Mouse (Mus musculus) forebrain, embryonic 11.5 days (tissue): ENCODE data around the gene Traf1. TPM values are rescaled to one million over a fixed set of nuclear protein-coding genes. Genes with fewer than 3 reads are reported as not detected.

ENCODE experiments used
- ATAC-seq: fragments of 200-750 bp; cut with Nextera tagmentation; replicated peaks from 2 replicates; pipeline ENCODE4 v1.8.0; 2017; ENCODE audit warnings: moderate TSS enrichment; ENCODE audit not compliant: low FRiP score
- DNase-seq: peaks from one replicate; pipeline ENCODE4 v3.0.0-alpha.2; 2017; ENCODE audit warnings: low spot score
- H3K27ac ChIP-seq: fragments of 300-500 bp; sonication (generic); 2 replicates; pipeline ENCODE4 v1.5.1; 2014; ENCODE audit warnings: low read depth, low read length
- H3K27me3 ChIP-seq: fragments of 300-500 bp; sonication (generic); 2 replicates; pipeline ENCODE4 v1.6.1; 2014; ENCODE audit warnings: mild to moderate bottlenecking, low read length, mixed read lengths; ENCODE audit not compliant: control insufficient read depth, insufficient read depth
- H3K36me3 ChIP-seq: fragments of 300-500 bp; sonication (generic); 2 replicates; pipeline ENCODE4 v1.6.1; 2014; ENCODE audit warnings: mild to moderate bottlenecking, low read length, moderate library complexity, mixed read lengths; ENCODE audit not compliant: control insufficient read depth, insufficient read depth
- H3K4me1 ChIP-seq: fragments of 300-500 bp; sonication (generic); replicated peaks from 2 replicates; pipeline ENCODE4 v1.6.1; 2014; ENCODE audit warnings: low read length, mixed read lengths; ENCODE audit not compliant: control insufficient read depth, insufficient read depth
- H3K4me2 ChIP-seq: fragments of 300-500 bp; sonication (generic); 2 replicates; pipeline ENCODE4 v1.6.1; 2014; ENCODE audit warnings: low read depth, mild to moderate bottlenecking, low read length, moderate library complexity, mixed read lengths; ENCODE audit not compliant: severe bottlenecking
- H3K4me3 ChIP-seq: fragments of 300-500 bp; sonication (generic); 2 replicates; pipeline ENCODE4 v1.5.1; 2014; ENCODE audit warnings: low read depth, low read length
- H3K9ac ChIP-seq: fragments of 300-500 bp; sonication (generic); 2 replicates; pipeline ENCODE4 v1.6.1; 2014; ENCODE audit warnings: low read length
- H3K9me3 ChIP-seq: fragments of 300-500 bp; sonication (generic); 2 replicates; pipeline ENCODE4 v1.6.1; 2016; ENCODE audit warnings: low read length, mixed read lengths; ENCODE audit not compliant: control insufficient read depth
- WGBS: fragments of 180-500 bp; shearing (Covaris S2); extraction: QIAGEN DNeasy Blood & Tissue Kit; methylation state at CpG from one replicate; pipeline ENCODE4 v1.1.7; 2014; 5-methylcytosine and 5-hydroxymethylcytosine counted together
- polyA plus RNA-seq: library from polyadenylated mRNA; unstranded; fragments of >200 nt; fragmentation: Nextera tagmentation; extraction: Ambion mirVana; gene quantifications from 2 replicates; pipeline ENCODE4 v1.2.1, GENCODE M21; 2014

Gene Traf1
- polyA plus RNA-seq, 1 experiment from 2014 or later, result 0.33 TPM

DNA sequence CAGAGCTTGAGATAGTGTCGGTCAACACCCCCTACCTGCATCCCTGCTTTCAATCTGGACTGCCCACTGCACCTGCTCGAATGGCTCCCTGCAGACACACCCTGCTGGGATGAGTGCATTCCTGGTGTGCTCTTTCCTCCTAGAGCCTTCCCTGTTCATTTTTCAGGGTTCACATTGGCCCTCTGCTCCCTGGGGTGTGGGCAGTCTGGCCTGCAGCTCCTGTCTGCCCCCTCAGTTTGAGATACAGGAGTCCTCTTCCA is 46.8 kb downstream of the Traf1 start:
- no peak for ATAC-seq

DNA sequence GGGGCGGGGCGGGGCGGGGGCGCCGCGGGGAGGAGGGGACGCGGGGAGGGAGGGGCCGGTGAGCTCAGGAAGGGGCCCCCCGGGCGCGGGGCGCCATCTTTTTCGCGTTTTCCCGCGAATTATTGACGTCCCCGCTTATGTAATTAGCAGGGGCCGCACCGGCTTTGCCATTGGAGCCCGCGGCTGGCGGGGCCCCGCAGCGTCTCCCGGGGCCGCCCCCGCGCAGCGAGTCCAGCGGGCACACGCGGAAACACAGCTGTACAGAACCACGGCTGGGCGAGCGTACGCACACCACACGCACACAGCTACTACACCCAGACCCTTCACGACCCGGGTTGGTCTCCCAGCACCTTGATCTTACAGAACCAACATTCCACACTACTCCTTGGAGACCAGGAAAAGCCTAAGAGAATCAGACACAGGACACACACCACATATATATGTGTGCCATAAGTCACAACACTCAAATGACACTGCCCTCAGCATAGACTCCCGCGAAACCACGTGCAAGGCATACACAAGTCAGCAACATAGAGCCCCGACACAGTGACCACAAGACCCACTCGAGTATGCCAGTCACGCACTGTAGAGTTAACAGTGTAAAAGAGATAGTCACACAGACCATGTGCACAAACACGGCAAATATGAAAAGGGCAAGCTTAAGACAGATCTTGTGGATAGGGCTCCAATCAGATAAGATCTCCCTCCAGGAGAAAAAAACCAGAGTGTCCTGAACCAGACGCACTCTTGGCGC is 47.3 kb downstream of the Traf1 start:
- H3K9ac ChIP-seq, result peak overlapping the region; percentile 68
- peaks cover 6% of the 10 kb centered on the region; the same call in 1 of the 2 replicates for H3K4me1 ChIP-seq
- DNase-seq, result peak; percentile 78
- no peaks in the 10 kb centered on the region for H3K36me3 ChIP-seq
- H3K27me3 ChIP-seq, result peaks cover 15% of the 10 kb centered on the region; the same call in 1 of the 2 replicates
- H3K27ac ChIP-seq, result no peak overlapping the region
- H3K4me2 ChIP-seq, result peak overlapping the region; percentile 95
- peak overlapping the region; percentile 54 for H3K4me3 ChIP-seq
- no peaks in the 10 kb centered on the region for H3K9me3 ChIP-seq
- WGBS, result 3% methylated on average over 37 of the region's 50 CpGs
- peak; percentile 83 for ATAC-seq

More for the DNA sequence above, 46.8 kb downstream of the Traf1 start:
- DNase-seq, result no peak
- Histone ChIP-seq H3K4me1 (peaks cover 6% of the 10 kb centered on the region; the same call in 1 of the 2 replicates), H3K27ac (no peak overlapping the region), H3K9ac (no peak overlapping the region), H3K27me3 (peaks cover 15% of the 10 kb centered on the region; the same call in 1 of the 2 replicates), H3K4me3 (no peak overlapping the region), H3K4me2 (no peak overlapping the region), H3K36me3 (no peaks in the 10 kb centered on the region), H3K9me3 (no peaks in the 10 kb centered on the region)
- WGBS, result 14% methylated on average over 2 of the region's 2 CpGs

DNA sequence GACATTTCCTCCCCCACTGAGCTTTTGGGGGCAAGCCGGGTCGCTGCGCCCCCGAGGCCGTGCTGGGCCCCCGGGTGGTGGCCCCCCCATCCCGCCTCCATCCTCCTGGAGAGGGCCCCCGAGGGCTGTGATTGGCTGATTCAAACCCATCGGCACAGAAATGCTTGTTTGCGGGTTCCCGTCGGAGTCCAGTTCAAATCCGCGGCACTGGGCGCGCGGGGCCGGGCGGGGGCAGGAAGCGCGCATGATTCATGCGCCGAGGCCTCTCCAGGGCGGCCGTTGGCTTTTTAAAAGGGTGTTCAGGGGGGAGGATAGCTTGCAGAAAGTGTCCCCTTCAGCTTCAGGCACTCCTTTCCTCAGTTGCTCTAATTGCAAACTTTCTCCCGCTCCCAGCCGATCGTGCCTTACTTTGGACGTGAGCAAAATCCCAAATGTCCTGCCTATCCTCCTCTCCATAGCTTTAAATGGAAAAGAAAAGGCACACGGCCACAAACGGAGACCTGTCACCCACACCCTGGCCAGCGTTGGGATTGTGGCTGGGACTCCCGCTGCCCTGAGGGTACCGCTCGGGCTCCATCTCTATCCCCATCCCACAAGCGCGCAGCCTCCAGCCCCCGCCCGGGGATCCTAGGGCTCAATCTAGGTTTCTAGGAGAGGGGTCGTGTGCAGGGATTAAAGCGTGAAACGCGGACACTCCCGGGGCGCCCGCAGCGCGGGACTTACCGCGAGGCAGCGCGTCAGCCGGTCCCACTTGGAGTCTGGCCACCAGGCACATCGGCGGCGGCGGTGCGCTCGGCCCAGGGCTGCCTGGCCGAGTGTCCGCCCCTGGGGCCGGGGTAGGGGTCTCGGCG is 48.1 kb downstream of the Traf1 start, which contains the start of gene Phf19:
Phf19 (minus strand) TSS at position 809 of the 851 bp plus-strand sequence.
- H3K36me3 ChIP-seq, result no peaks in the 10 kb centered on the region
- H3K4me2 ChIP-seq, result peak within 1 kb of the TSS; percentile 95
- ATAC-seq (peak; percentile 70), DNase-seq (peak; percentile 72)
- peaks cover 6% of the 10 kb centered on the region; the same call in 1 of the 2 replicates for H3K4me1 ChIP-seq
- H3K27ac ChIP-seq, result no peak within 1 kb of the TSS
- H3K9ac ChIP-seq, result peak within 1 kb of the TSS; percentile 68
- peaks cover 15% of the 10 kb centered on the region; the same call in 1 of the 2 replicates for H3K27me3 ChIP-seq
- under 1% methylated on average over 64 of the region's 64 CpGs for WGBS
- peak within 1 kb of the TSS; percentile 54 for H3K4me3 ChIP-seq
- H3K9me3 ChIP-seq, result no peaks in the 10 kb centered on the region

DNA sequence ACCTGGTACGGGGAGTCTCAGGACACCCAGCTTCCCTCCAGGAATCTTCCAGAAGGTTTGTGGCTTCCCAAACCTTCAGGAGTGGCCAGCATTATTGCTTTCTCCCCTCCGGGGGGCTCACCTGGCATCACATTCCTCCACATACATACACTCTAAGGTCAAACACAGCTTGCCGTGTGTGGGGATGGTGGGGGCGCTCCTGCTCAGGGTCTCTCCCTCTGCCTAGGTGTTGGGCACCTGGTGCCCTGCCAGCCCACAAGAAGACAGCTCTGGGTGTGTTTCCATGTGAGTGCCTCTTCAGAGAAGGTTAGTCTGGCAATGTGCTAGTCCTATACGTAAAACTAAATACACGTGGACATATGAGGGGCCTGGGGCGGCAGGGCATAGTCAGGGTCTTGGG is 49.0 kb downstream of the Traf1 start:
- Histone ChIP-seq H3K4me1 (peaks cover 6% of the 10 kb centered on the region; the same call in 1 of the 2 replicates), H3K36me3 (no peaks in the 10 kb centered on the region), H3K9ac (peak overlapping the region; percentile 68), H3K27me3 (peaks cover 15% of the 10 kb centered on the region; the same call in 1 of the 2 replicates), H3K4me3 (peak overlapping the region; percentile 54), H3K9me3 (no peaks in the 10 kb centered on the region), H3K4me2 (peak overlapping the region; percentile 95), H3K27ac (no peak overlapping the region)
- WGBS, result 36% methylated on average over 7 of the region's 7 CpGs
- DNase-seq, result no peak
- no peak for ATAC-seq

DNA sequence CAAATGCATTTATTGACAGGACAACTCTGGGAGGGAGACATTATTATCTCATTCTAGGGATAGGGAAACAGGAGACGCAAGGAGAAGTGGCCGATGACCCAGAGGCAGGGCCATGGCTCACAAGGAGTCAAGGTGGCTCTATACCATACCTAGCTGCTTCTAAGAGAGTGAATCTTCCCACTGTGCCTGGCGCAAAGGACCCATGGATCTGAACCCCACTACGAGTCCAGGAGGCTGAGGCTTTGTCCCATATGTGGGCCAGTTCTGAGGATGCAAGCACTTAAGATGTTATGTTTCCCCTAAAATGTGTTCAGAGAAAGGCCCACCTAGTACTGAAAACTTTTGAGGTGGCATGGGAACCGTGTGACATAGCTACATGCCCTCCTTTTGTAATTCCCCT is 49.7 kb downstream of the Traf1 start:
- no peak for ATAC-seq
- H3K4me1 ChIP-seq, result peaks cover 6% of the 10 kb centered on the region; the same call in 1 of the 2 replicates
- no peak for DNase-seq
- 81% methylated on average over 5 of the region's 5 CpGs for WGBS
- H3K9ac ChIP-seq, result no peak overlapping the region
- no peak overlapping the region for H3K27ac ChIP-seq
- no peak overlapping the region for H3K4me3 ChIP-seq
- no peak overlapping the region for H3K4me2 ChIP-seq
- peaks cover 15% of the 10 kb centered on the region; the same call in 1 of the 2 replicates for H3K27me3 ChIP-seq
- no peaks in the 10 kb centered on the region for H3K9me3 ChIP-seq
- no peaks in the 10 kb centered on the region for H3K36me3 ChIP-seq

DNA sequence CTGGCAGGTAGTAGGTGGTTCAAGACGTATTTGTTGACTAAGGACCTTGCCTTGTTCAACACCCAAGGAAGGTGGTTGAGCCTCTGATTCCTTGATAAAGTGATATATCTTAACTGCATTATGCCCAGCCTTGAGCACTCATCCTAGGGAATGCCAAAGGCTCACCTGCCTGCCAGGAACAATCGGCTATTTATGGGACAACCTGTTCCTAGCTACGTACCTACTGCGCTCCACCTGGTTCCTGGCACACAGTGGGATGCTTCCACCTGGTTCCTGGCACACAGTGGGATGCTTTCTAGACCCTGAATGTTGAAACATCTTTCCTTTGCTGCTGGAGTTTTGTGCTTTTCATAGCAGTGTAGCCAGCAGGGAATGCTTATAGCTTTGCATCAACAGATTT is 51.9 kb downstream of the Traf1 start:
- Histone ChIP-seq H3K4me1 (peaks cover 9% of the 10 kb centered on the region; the same call in 1 of the 2 replicates), H3K27ac (no peak overlapping the region), H3K4me3 (no peak overlapping the region), H3K27me3 (peaks cover 15% of the 10 kb centered on the region; the same call in 1 of the 2 replicates), H3K36me3 (no peaks in the 10 kb centered on the region), H3K9me3 (no peaks in the 10 kb centered on the region), H3K4me2 (no peak overlapping the region), H3K9ac (no peak overlapping the region)
- DNase-seq (no peak), ATAC-seq (no peak)
- 89% methylated on average over 4 of the region's 4 CpGs for WGBS

DNA sequence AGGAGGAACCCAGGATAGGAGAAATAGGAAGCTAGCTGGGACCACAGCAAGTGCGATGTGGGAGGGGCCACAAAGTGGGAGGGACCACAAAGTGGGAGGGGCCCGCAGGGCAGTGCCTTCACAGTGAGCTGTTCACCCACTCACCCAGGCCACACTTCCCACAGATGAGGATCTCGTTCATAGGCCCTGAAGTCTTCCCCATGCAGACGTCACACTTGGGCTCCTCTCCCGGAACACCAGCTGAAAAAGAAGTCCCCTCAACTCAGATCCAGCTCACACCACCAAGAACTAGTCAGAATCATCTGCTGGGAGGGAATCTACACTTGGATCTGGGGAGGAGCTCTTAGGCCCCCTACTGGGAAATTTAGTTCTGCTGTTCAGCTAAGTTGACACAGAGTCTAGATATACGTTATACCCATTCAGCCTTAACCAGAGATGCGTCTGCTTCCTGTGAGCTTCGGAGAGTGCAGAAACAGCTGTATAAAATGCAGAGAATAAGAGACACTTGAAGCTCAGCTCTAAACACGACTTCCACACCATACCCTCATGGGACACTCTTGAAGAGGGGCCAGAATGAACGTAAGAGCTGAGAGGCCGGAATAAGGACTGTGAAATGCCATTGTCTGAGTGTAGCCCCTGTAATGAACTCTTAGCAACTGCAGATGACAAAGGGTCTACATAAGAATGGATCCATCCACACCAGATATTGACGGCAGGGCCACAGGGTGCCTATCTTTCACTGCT is 54.5 kb downstream of the Traf1 start:
- no peak overlapping the region for H3K27ac ChIP-seq
- H3K4me3 ChIP-seq, result no peak overlapping the region
- H3K4me2 ChIP-seq, result no peak overlapping the region
- no peaks in the 10 kb centered on the region for H3K36me3 ChIP-seq
- WGBS, result 52% methylated on average over 12 of the region's 12 CpGs
- no peaks in the 10 kb centered on the region; the same call in 1 of the 2 replicates for H3K27me3 ChIP-seq
- no peak for DNase-seq
- no peak for ATAC-seq
- H3K9me3 ChIP-seq, result no peaks in the 10 kb centered on the region
- H3K9ac ChIP-seq, result no peak overlapping the region
- H3K4me1 ChIP-seq, result peaks cover 2% of the 10 kb centered on the region; the same call in 1 of the 2 replicates

DNA sequence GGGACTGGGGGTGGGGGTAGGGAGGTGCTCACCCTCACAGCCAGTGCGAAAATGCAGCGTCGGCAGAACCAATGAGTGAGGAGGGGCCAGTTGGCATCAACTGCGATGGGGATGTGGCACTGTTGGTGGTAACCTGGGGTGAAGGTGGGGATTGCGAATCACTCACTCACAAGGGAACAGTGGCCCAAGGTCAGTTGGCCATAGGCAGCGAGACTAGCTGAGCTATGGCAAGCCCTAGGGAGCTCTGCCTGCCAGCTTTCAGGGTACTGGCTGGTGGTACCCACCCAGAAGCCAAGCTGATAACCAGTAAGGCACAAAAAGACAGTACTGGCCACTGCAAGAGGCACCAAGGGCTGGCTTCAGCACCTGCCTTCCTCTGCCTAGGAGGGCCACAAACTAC is 55.1 kb downstream of the Traf1 start:
- Histone ChIP-seq H3K4me3 (no peak overlapping the region), H3K9ac (no peak overlapping the region), H3K9me3 (no peaks in the 10 kb centered on the region), H3K4me1 (peaks cover 2% of the 10 kb centered on the region; the same call in 1 of the 2 replicates), H3K27ac (no peak overlapping the region), H3K27me3 (no peaks in the 10 kb centered on the region), H3K4me2 (no peak overlapping the region), H3K36me3 (no peaks in the 10 kb centered on the region)
- DNase-seq (no peak), ATAC-seq (no peak)
- 67% methylated on average over 6 of the region's 6 CpGs for WGBS
